Mouse (Mus musculus): ENCODE data around the gene Fam136a.

DNA sequence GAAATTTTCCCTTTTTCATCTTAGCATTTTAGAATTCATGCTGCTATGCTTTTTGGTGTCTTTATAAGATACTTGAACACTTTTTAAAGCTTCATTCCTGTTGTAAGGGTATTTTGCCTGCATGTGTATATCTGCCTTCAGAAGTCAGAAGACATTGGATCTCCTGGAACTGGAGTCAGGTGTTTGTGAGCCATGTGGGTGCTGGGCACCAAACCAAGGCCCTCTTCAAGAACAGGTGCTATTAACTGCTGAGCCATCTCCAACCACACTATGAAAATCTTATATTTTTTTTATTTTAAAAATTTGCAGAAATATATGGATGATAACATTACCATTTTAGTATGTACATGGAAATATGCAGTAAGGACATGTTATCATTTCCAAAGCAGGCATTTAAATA, 40.9 kb downstream of the Fam136a start:
- TF ChIP-seq CTCF (IDR thresholded peaks at IDR 0.05; ENCODE audit: low read depth), result no peak
- no peak for TF ChIP-seq EP300 (optimal IDR thresholded peaks at IDR 0.05)
